Mouse (Mus musculus) kidney, adult 2 months (tissue): ENCODE measurements around the gene Samhd1. TPM values are rescaled to one million over a fixed set of nuclear protein-coding genes. Genes with fewer than 3 reads are reported as not detected.

Experiments
- DNase-seq: peaks from one replicate; pipeline ENCODE4 v3.0.0; 2021
- H3K27ac ChIP-seq: fragments of 200-500 bp; 2 replicates; pipeline ENCODE4 v1.5.1; 2012; ENCODE audit warnings: low read depth, low read length, control low read depth, inconsistent platforms; ENCODE audit not compliant: insufficient read depth
- H3K27me3 ChIP-seq: fragments of 200-500 bp; replicated peaks from 2 replicates; pipeline ENCODE4 v1.6.1; 2012; ENCODE audit warnings: mild to moderate bottlenecking, moderate library complexity, low read length, inconsistent platforms; ENCODE audit not compliant: control insufficient read depth, insufficient read depth
- H3K36me3 ChIP-seq: fragments of 200-500 bp; 2 replicates; pipeline ENCODE4 v1.6.1; 2012; ENCODE audit warnings: mild to moderate bottlenecking, moderate library complexity, low read length, inconsistent platforms; ENCODE audit not compliant: control insufficient read depth, insufficient read depth
- H3K4me1 ChIP-seq: fragments of 200-500 bp; 2 replicates; pipeline ENCODE4 v1.6.1; 2011; ENCODE audit warnings: low read length; ENCODE audit not compliant: control insufficient read depth, insufficient read depth
- H3K4me3 ChIP-seq: fragments of 200-500 bp; 2 replicates; pipeline ENCODE4 v1.5.1; 2011; ENCODE audit warnings: mild to moderate bottlenecking, low read depth, low read length, control low read depth; ENCODE audit not compliant: insufficient read depth
- CTCF ChIP-seq: fragments of 200-500 bp; conservative IDR thresholded peaks from 2 replicates; pipeline ENCODE4 v1.5.1; 2011; ENCODE audit warnings: low read depth, mild to moderate bottlenecking, control low read depth, low read length, moderate library complexity, mixed read lengths; ENCODE audit not compliant: insufficient read depth, insufficient read length
- POLR2A ChIP-seq: fragments of 200-500 bp; IDR thresholded peaks from one replicate; pipeline ENCODE4 v1.6.1; 2011; ENCODE audit warnings: low read depth, low read length, control low read depth
- WGBS: fragments of 180-500 bp; shearing (Covaris S2); methylation state at CpG from one replicate; pipeline ENCODE4 v1.1.7; 2018; 5-methylcytosine and 5-hydroxymethylcytosine counted together
- polyA plus RNA-seq: library from polyadenylated mRNA; depleted of rRNA; stranded (reverse); fragments of >200 nt; gene quantifications from 2 replicates; pipeline ENCODE4 v1.2.3, GENCODE M21; 2012

Gene Samhd1
- polyA plus RNA-seq, 1 experiment = 23.5 TPM

- no peak for TF ChIP-seq CTCF
- no peak for TF ChIP-seq POLR2A
- H3K27ac ChIP-seq = no peak overlapping the region
- no peaks in the 10 kb centered on the region for H3K27me3 ChIP-seq
- H3K36me3 ChIP-seq = no peaks in the 10 kb centered on the region
- no peaks in the 10 kb centered on the region for H3K4me1 ChIP-seq
- WGBS = 65% methylated on average over 2 of the region's 2 CpGs
- no peak overlapping the region for H3K4me3 ChIP-seq
- peak; percentile 7 for DNase-seq
Measured at GRCm38 (mm10) chr2:157136646-157137045, 1.6 kb upstream of the Samhd1 start.

- Histone ChIP-seq H3K27ac (no peak overlapping the region), H3K36me3 (no peaks in the 10 kb centered on the region), H3K4me1 (no peaks in the 10 kb centered on the region), H3K4me3 (no peak overlapping the region), H3K27me3 (no peaks in the 10 kb centered on the region)
- TF ChIP-seq CTCF (no peak), POLR2A (no peak)
- 91% methylated on average over 4 of the region's 4 CpGs for WGBS
- DNase-seq = no peak
Measured at GRCm38 (mm10) chr2:157136176-157136575, 1.1 kb upstream of the Samhd1 start.

DNA sequence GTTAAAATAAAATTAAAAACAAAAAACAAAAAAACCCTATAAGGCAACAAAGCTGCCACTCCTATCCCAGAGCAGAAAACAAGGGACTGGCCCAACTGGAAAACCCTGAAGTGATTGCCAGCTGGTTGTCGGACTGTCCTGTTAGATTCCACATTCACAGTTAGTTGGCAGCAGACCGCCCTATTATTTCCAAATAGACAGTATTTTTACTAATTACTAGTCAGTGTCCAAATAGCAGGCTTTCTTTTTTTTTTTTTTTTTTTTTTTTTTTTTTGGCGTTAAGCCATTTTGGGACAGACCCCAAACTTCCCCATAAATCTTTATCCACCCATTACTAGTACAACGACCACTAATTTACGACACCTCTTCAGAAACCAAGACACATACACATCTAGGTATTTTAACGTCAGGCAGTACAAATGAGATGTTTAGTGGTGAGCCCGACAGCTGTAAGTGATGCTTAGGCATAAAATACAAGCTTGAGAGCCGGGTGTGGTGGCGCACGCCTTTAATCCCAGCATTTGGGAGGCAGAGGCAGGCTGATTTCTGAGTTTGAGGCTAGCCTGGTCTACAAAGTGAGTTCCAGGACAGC, 560 bp upstream of the Samhd1 start:
- no peaks in the 10 kb centered on the region for H3K4me1 ChIP-seq
- H3K4me3 ChIP-seq = no peak overlapping the region
- 76% methylated on average over 10 of the region's 10 CpGs for WGBS
- H3K27me3 ChIP-seq = no peaks in the 10 kb centered on the region
- no peak for TF ChIP-seq POLR2A
- no peaks in the 10 kb centered on the region for H3K36me3 ChIP-seq
- H3K27ac ChIP-seq = peak overlapping the region; percentile 70
- peak; percentile 4 for DNase-seq

DNA sequence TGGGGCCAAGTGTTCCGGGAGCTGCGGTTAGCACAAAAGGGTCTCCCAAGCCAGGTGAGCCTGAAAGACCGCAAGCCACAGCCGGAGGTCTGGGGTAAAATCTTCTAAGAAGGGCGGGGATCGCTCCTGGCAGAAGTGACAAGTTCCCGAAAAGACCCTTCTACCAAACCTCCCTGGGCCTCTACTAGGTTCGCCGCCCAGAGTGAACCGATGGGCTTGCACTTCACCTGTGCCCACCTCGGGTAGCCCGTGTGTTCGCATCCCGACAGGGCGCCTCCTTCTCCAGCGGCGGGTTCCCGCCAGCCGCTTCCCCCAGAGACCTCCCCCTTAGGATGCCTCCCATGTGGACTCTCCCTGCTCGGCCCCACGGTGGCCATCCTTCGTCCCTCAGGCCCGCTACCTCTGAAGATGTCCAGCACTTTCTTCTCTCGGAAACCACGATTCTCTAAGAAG, 560 bp downstream of the Samhd1 start:
- 1% methylated on average over 25 of the region's 25 CpGs for WGBS
- DNase-seq = no peak
- H3K27me3 ChIP-seq = no peaks in the 10 kb centered on the region
- TF ChIP-seq POLR2A (no peak), CTCF (no peak)
- no peaks in the 10 kb centered on the region for H3K4me1 ChIP-seq
- peak overlapping the region; percentile 84 for H3K4me3 ChIP-seq
- H3K27ac ChIP-seq = peak overlapping the region; percentile 36
- H3K36me3 ChIP-seq = no peaks in the 10 kb centered on the region

DNA sequence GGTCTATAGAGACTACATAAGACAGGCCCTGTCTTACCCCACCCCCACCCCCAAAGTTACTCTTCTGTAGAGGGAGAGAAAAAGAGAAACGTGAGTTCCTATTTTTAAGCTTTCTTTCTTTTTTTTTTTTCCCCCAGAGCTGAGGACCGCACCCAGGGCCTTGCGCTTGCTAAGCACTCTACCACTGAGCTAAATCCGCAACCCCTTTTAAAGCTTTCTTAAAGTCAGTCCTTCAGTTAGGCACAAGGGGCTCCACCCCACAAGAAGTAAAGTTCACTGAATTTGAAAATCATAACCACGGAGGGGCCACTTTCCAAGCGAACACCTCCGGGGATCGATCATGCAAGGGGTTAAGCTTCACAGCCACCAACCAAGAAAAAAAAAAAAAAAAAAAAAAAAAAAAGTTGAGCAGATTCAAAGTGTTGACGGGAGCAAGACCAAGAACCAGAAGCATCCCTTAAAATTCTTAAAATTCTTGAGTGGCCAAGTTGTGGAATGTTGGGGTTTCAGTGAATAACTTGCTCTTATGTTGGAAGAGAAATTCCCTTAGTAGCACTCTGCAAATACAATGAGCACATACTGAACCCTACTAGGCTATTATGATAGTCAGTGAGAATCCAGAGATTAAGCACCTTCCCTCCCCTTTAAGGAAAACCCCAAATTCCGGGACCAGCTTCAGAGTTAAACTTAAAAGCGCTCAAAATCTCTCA, 1.1 kb downstream of the Samhd1 start:
- WGBS = 34% methylated on average over 11 of the region's 11 CpGs
- no peaks in the 10 kb centered on the region for H3K36me3 ChIP-seq
- no peak for DNase-seq
- no peaks in the 10 kb centered on the region for H3K4me1 ChIP-seq
- H3K27ac ChIP-seq = peak overlapping the region; percentile 36; the same call in 1 of the 2 replicates
- TF ChIP-seq CTCF (no peak), POLR2A (no peak)
- peak overlapping the region; percentile 84 for H3K4me3 ChIP-seq
- no peaks in the 10 kb centered on the region for H3K27me3 ChIP-seq

- DNase-seq = no peak
- no peak overlapping the region for H3K27ac ChIP-seq
- H3K4me3 ChIP-seq = no peak overlapping the region
- TF ChIP-seq CTCF (no peak), POLR2A (no peak)
- 66% methylated on average over 3 of the region's 3 CpGs for WGBS
- no peaks in the 10 kb centered on the region for H3K27me3 ChIP-seq
- H3K36me3 ChIP-seq = no peaks in the 10 kb centered on the region
- no peaks in the 10 kb centered on the region for H3K4me1 ChIP-seq
Measured at GRCm38 (mm10) chr2:157132686-157133540, 2.2 kb downstream of the Samhd1 start.

DNA sequence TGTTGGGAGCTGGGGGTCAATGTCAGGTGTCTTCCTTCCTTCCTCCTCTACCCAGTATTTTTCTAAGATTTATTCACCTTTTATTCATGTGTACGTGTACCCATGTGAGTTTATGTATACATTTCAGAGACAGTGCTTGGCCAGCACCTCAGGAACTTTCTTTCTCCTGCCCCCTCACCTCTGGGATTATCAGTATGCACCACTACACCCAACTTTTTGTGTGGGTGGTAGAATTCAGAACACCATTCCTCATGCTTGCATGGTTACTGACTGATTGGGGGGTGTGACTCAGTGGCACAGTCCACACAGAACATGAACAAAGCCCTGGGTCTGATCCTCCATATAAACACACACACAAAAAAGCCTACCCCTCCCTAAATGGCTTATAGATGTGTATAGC, 3.0 kb downstream of the Samhd1 start:
- no peak overlapping the region for H3K27ac ChIP-seq
- DNase-seq = no peak
- TF ChIP-seq POLR2A (no peak), CTCF (no peak)
- no peaks in the 10 kb centered on the region for H3K4me1 ChIP-seq
- 84% methylated on average over 1 of the region's 1 CpGs for WGBS
- no peaks in the 10 kb centered on the region for H3K27me3 ChIP-seq
- H3K4me3 ChIP-seq = no peak overlapping the region
- H3K36me3 ChIP-seq = no peaks in the 10 kb centered on the region
